Mouse (Mus musculus): ENCODE measurements around the gene Duox2. TPM values are rescaled to one million over a fixed set of nuclear protein-coding genes. Genes with fewer than 3 reads are reported as not detected.

Gene Duox2
- polyA plus RNA-seq, 1 experiment = not detected

DNA sequence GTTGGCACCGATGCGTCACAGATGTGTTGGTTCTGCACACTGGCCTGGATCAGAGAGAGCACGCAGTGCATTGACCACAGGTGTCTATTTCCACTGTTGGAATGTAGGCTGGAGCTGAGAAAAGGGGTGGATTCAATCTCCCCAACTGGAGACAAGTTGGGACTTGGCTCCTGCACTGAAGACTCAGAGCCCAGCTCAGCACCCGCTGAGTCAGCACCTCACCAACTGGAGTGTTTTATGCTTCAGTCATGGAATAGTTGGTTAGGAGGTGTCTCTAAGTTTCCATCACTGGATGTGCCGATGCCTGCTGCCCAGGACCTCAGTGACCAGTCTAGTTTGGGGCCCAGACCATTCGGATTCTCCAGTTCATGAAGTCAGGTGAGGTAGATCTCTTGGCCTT is 67.9 kb downstream of the Duox2 start:
- Histone ChIP-seq H3K4me3 (replicated peaks; ENCODE audit: control insufficient read depth, low read depth, low read length) (no peak overlapping the region), H3K4me1 (ENCODE audit: control insufficient read depth, insufficient read depth, low read length) (no peaks in the 10 kb centered on the region), H3K27ac (ENCODE audit: control insufficient read depth, insufficient read depth, low read depth, low read length, poor library complexity) (no peak overlapping the region)
- WGBS = 88% methylated on average over 6 of the region's 6 CpGs
- TF ChIP-seq POLR2A (IDR thresholded peaks at IDR 0.05; ENCODE audit: borderline replicate concordance, control insufficient read depth, low read depth, low read length) (no peak), CTCF (IDR thresholded peaks at IDR 0.05; ENCODE audit: control insufficient read depth, insufficient read depth, low read length) (no peak)

Other genes starting within 250 kb of the Duox2 start
- 1.7 and 6.3 TPM in 2 replicates for gene Spg11, start 180.1 kb downstream of the Duox2 start, polyA plus RNA-seq (2011; ENCODE audit: insufficient read depth, insufficient read length, low replicate concordance, missing spikeins)
- 485 and 609 TPM in 2 replicates for gene B2m, start 150.8 kb downstream of the Duox2 start, polyA plus RNA-seq (2011; ENCODE audit: insufficient read depth, insufficient read length, low replicate concordance, missing spikeins)
- not detected in 2 replicates for gene Trim69, start 137.7 kb downstream of the Duox2 start, polyA plus RNA-seq (2011; ENCODE audit: insufficient read depth, insufficient read length, low replicate concordance, missing spikeins)
- not detected in 2 replicates for gene Patl2, start 112.3 kb downstream of the Duox2 start, polyA plus RNA-seq (2011; ENCODE audit: insufficient read depth, insufficient read length, low replicate concordance, missing spikeins)
- gene Terb2, start 112.2 kb downstream of the Duox2 start, polyA plus RNA-seq (2011; ENCODE audit: insufficient read depth, insufficient read length, low replicate concordance, missing spikeins) = not detected in 2 replicates
- 39.9 and 72.6 TPM in 2 replicates for gene Sord, start 63.7 kb downstream of the Duox2 start, polyA plus RNA-seq (2011; ENCODE audit: insufficient read depth, insufficient read length, low replicate concordance, missing spikeins)
- not detected in 2 replicates for gene Duoxa2, start 451 bp upstream of the Duox2 start, polyA plus RNA-seq (2011; ENCODE audit: insufficient read depth, insufficient read length, low replicate concordance, missing spikeins)
- gene Duoxa1, start 15.3 kb upstream of the Duox2 start, polyA plus RNA-seq (2011; ENCODE audit: insufficient read depth, insufficient read length, low replicate concordance, missing spikeins) = not detected in 2 replicates
- gene Duox1, start 17.2 kb upstream of the Duox2 start, polyA plus RNA-seq (2011; ENCODE audit: insufficient read depth, insufficient read length, low replicate concordance, missing spikeins) = not detected in 2 replicates
- 9.6 and 14.7 TPM in 2 replicates for gene Shf, start 70.7 kb upstream of the Duox2 start, polyA plus RNA-seq (2011; ENCODE audit: insufficient read depth, insufficient read length, low replicate concordance, missing spikeins)
- 12.7 and 25.8 TPM in 2 replicates for gene Slc28a2, start 128.0 kb upstream of the Duox2 start, polyA plus RNA-seq (2011; ENCODE audit: insufficient read depth, insufficient read length, low replicate concordance, missing spikeins)
- gene Gm14085, start 186.5 kb upstream of the Duox2 start, polyA plus RNA-seq (2011; ENCODE audit: insufficient read depth, insufficient read length, low replicate concordance, missing spikeins) = 0.41 TPM in 1 of 2 replicates, not detected in the other